Mouse (Mus musculus) bone marrow, adult 2 months (tissue): ENCODE measurements around the gene Cavin1.

Experiments used
- CTCF ChIP-seq: fragments of 200-500 bp; IDR thresholded peaks from 2 replicates; pipeline ENCODE4 v1.5.1; 2011; ENCODE audit warnings: low read length, control low read depth; ENCODE audit not compliant: control insufficient read depth, insufficient read depth
- POLR2A ChIP-seq: fragments of 200-500 bp; IDR thresholded peaks from 2 replicates; pipeline ENCODE4 v1.6.1; 2011; ENCODE audit warnings: low read depth, mild to moderate bottlenecking, control low read depth, low read length, borderline replicate concordance; ENCODE audit not compliant: control insufficient read depth

GRCm38 (mm10) chr11:100973245-100973644 is 2.6 kb upstream of the Cavin1 start:
- TF ChIP-seq CTCF: no peak
- no peak for TF ChIP-seq POLR2A
